Mouse (Mus musculus) liver, postnatal 0 days (tissue): ENCODE measurements around the gene Clps.

ENCODE experiments used
- CTCF ChIP-seq: sonication (generic); IDR thresholded peaks from 2 replicates; pipeline ENCODE4 v1.5.1; 2016; ENCODE audit warnings: antibody characterized with exemption, low read depth
- EP300 ChIP-seq: IDR thresholded peaks from 2 replicates; pipeline ENCODE4 v1.6.1; 2016; ENCODE audit warnings: antibody characterized with exemption, low read depth, mild to moderate bottlenecking

DNA sequence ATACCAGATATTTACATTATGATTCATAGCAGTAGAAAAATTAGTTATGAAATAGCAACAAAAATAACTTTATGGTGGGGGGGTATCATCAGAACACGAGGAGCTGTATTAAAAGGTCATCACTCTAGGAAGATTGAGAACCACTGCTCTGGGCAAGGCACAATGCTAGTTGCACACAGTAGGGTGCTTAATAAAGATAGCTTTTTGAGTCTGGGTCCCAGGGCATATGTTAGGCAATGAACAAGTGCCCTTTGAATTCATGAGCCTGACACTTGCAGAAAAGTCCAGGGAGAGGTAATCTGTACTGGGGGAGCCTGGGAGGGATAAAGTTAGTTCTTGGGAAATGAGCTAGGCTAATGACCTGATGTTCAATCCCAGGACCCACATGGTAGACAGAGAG, 47.2 kb downstream of the Clps start:
- no peak for TF ChIP-seq CTCF
- TF ChIP-seq EP300: no peak
